Mouse (Mus musculus): ENCODE results near the gene Gale.

- TF ChIP-seq CTCF (IDR thresholded peaks at IDR 0.05; ENCODE audit: low read depth) (peak; percentile 35), EP300 (IDR thresholded peaks at IDR 0.05; ENCODE audit: low read depth) (no peak)
These were observed 23.6 kb downstream of the Gale start, which contains the start of gene Pithd1 for GRCm38 (mm10) chr4:135986943-135987710.
